Mouse (Mus musculus): ENCODE measurements at regions not wholly inside any gene's neighbourhood (a gene's known extent, or its start where the extent isn't known, plus 50 kb on each side); places are given as distances from the start of the nearest gene placed in this dataset.

DNA sequence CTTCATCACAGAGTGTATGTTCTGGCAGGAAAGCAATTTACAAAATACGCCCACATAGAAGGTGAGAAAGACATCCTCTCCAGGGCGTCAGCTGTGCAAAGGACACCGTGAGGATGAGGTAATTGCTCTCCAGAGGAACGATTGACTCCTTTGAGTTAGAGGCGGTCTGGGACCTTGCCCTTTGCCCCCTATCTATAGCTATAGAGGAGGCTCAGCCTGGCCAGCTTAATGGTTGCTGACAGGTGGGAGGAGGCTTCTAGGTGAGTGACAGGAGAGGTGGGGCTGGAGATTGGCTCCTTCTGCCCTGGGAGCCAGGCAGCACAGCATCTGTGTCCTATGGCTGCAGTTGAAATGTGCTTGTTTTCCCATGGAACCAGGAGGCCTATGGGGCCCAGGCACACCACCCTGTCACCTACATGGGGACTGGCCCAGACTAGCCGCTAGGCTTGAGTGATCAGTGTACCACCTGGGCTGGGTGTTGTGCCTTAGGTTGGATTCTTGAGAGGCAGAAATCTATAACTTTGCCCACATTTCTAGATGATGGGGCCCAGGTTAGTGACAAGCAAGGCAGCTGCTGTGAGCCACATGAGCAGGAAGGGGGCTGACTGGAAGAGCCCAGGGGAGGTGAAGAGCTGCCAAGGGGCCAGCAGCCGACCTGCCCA lies 113.2 kb upstream of the Eef2kmt start:
- Histone ChIP-seq H3K36me3 (ENCODE audit: control insufficient read depth in 1 of 2, insufficient read depth in 2 of 2, low read length in 2 of 2) (no peaks in the 10 kb centered on the region), H3K9ac (ENCODE audit: control insufficient read depth, low read depth, low read length, poor library complexity, severe bottlenecking) (no peak overlapping the region), H3K27ac (ENCODE audit: control insufficient read depth, low read depth, low read length) (no peak overlapping the region), H3K27me3 (ENCODE audit: control insufficient read depth in 1 of 2, insufficient read depth in 2 of 2, low read length in 2 of 2) (no peaks in the 10 kb centered on the region), H3K9me3 (replicated peaks; ENCODE audit: insufficient read depth, low read length) (no peaks in the 10 kb centered on the region), H3K4me1 (ENCODE audit: control insufficient read depth in 1 of 2, insufficient read depth in 2 of 2, low read length in 2 of 2) (no peaks in the 10 kb centered on the region), H3K79me2 (ENCODE audit: control insufficient read depth, insufficient read depth, low read length, poor library complexity) (no peaks in the 10 kb centered on the region), H3K4me3 (ENCODE audit: control insufficient read depth in 1 of 2, insufficient read depth in 1 of 2, low read depth in 2 of 2, low read length in 2 of 2) (no peak overlapping the region)
- TF ChIP-seq ZC3H11A (IDR thresholded peaks at IDR 0.05; ENCODE audit: low read depth, low read length) (no peak), CTCF (IDR thresholded peaks at IDR 0.05 in 2 of 3, conservative IDR thresholded peaks at IDR 0.05 in 1 of 3; ENCODE audit: control insufficient read depth in 1 of 3, insufficient read depth in 1 of 3, low read depth in 2 of 3, low read length in 3 of 3, poor library complexity in 1 of 3, severe bottlenecking in 1 of 3) (no peak), USF1 (IDR thresholded peaks at IDR 0.05; ENCODE audit: low read depth, low read length) (no peak), HCFC1 (IDR thresholded peaks at IDR 0.05; ENCODE audit: low read depth, low read length) (no peak), RAD21 (IDR thresholded peaks at IDR 0.05; ENCODE audit: low read depth, low read length) (no peak), BHLHE40 (IDR thresholded peaks at IDR 0.05; ENCODE audit: borderline replicate concordance, low read depth, low read length) (no peak), MAX (IDR thresholded peaks at IDR 0.05; ENCODE audit: low read length) (no peak), MEF2A (IDR thresholded peaks at IDR 0.05; ENCODE audit: extremely low read depth, insufficient replicate concordance, low read depth, low read length, poor library complexity, severe bottlenecking) (no peak), UBTF (IDR thresholded peaks at IDR 0.05; ENCODE audit: borderline replicate concordance, insufficient read depth, low read depth, low read length) (no peak)
- DNase-seq (ENCODE audit: low read depth, low spot score): no peak

DNA sequence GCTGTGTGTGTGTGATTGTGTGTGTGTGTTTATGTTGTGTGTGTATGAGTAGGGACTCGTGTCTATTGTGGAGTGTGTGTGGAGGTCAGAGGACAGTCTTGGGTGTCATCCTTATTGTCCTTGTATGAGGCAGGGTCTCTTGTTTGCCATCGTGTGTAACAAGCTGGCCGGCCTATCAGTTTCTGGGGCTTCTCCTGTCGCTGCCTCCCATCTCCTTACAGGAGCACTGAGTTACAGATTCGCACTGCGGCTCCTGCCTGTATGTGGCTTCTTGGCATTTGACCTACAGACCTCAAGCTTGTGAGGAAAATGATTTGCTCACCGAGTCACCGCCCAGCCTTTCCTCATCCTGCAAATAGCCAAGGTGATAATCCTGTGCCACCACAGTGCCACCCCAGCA lies 112.6 kb upstream of the Eef2kmt start:
- H3K27me3 ChIP-seq (ENCODE audit: control insufficient read depth in 1 of 2, insufficient read depth in 2 of 2, low read length in 2 of 2): no peaks in the 10 kb centered on the region
- H3K9me3 ChIP-seq (replicated peaks; ENCODE audit: insufficient read depth, low read length): no peaks in the 10 kb centered on the region
- no peaks in the 10 kb centered on the region for H3K4me1 ChIP-seq (ENCODE audit: control insufficient read depth in 1 of 2, insufficient read depth in 2 of 2, low read length in 2 of 2)
- no peak overlapping the region for H3K27ac ChIP-seq (ENCODE audit: control insufficient read depth, low read depth, low read length)
- H3K9ac ChIP-seq (ENCODE audit: control insufficient read depth, low read depth, low read length, poor library complexity, severe bottlenecking): no peak overlapping the region
- H3K36me3 ChIP-seq (ENCODE audit: control insufficient read depth in 1 of 2, insufficient read depth in 2 of 2, low read length in 2 of 2): no peaks in the 10 kb centered on the region
- TF ChIP-seq CHD1 (IDR thresholded peaks at IDR 0.05; ENCODE audit: low read depth, low read length) (no peak), ZKSCAN1 (IDR thresholded peaks at IDR 0.05; ENCODE audit: low read depth, low read length) (no peak), POLR2A (IDR thresholded peaks at IDR 0.05; ENCODE audit: control insufficient read depth in 1 of 2, insufficient read depth in 1 of 2, low read depth in 1 of 2, low read length in 2 of 2, poor library complexity in 1 of 2) (no peak), ZC3H11A (IDR thresholded peaks at IDR 0.05; ENCODE audit: low read depth, low read length) (no peak), RAD21 (IDR thresholded peaks at IDR 0.05; ENCODE audit: low read depth, low read length) (no peak)
- H3K79me2 ChIP-seq (ENCODE audit: control insufficient read depth, insufficient read depth, low read length, poor library complexity): no peaks in the 10 kb centered on the region
- H3K4me3 ChIP-seq (ENCODE audit: control insufficient read depth in 1 of 2, insufficient read depth in 1 of 2, low read depth in 2 of 2, low read length in 2 of 2): no peak overlapping the region
- no peak for DNase-seq (ENCODE audit: low read depth, low spot score)

GRCm38 (mm10) chr16:5367581-5368119 lies 111.9 kb upstream of the Eef2kmt start:
- DNase-seq (ENCODE audit: low read depth, low spot score): no peak
- Histone ChIP-seq H3K9ac (ENCODE audit: control insufficient read depth, low read depth, low read length, poor library complexity, severe bottlenecking) (no peak overlapping the region), H3K27ac (ENCODE audit: control insufficient read depth, low read depth, low read length) (no peak overlapping the region)
- no peak for TF ChIP-seq UBTF (IDR thresholded peaks at IDR 0.05; ENCODE audit: borderline replicate concordance, insufficient read depth, low read depth, low read length)
- no peak for TF ChIP-seq RAD21 (IDR thresholded peaks at IDR 0.05; ENCODE audit: low read depth, low read length)
- no peak for TF ChIP-seq ELF1 (IDR thresholded peaks at IDR 0.05; ENCODE audit: low read depth, low read length)
- no peak for TF ChIP-seq GABPA (IDR thresholded peaks at IDR 0.05; ENCODE audit: low read depth, low read length)
- TF ChIP-seq GATA1 (IDR thresholded peaks at IDR 0.05; ENCODE audit: low read depth, low read length): no peak
- TF ChIP-seq ZKSCAN1 (IDR thresholded peaks at IDR 0.05; ENCODE audit: low read depth, low read length): no peak
- TF ChIP-seq SMC3 (IDR thresholded peaks at IDR 0.05; ENCODE audit: low read depth, low read length): no peak
- no peak for TF ChIP-seq ZMIZ1 (IDR thresholded peaks at IDR 0.05; ENCODE audit: low read depth, low read length)
- no peak for TF ChIP-seq MAZ (IDR thresholded peaks at IDR 0.05; ENCODE audit: low read depth, low read length)
- TF ChIP-seq MEF2A (IDR thresholded peaks at IDR 0.05; ENCODE audit: extremely low read depth, insufficient replicate concordance, low read depth, low read length, poor library complexity, severe bottlenecking): no peak
- no peak for TF ChIP-seq ZC3H11A (IDR thresholded peaks at IDR 0.05; ENCODE audit: low read depth, low read length)
- no peak for TF ChIP-seq USF1 (IDR thresholded peaks at IDR 0.05; ENCODE audit: low read depth, low read length)
- no peak for TF ChIP-seq SIN3A (IDR thresholded peaks at IDR 0.05; ENCODE audit: low read length)
- TF ChIP-seq E2F4 (IDR thresholded peaks at IDR 0.05; ENCODE audit: borderline replicate concordance, low read depth, low read length): no peak
- TF ChIP-seq MYC (IDR thresholded peaks at IDR 0.05; ENCODE audit: low read depth, low read length): no peak
- TF ChIP-seq NELFE (IDR thresholded peaks at IDR 0.05; ENCODE audit: low read depth, low read length): no peak
- no peak for TF ChIP-seq JUND (IDR thresholded peaks at IDR 0.05; ENCODE audit: low read depth, low read length)

More at GRCm38 (mm10) chr16:5367581-5368119, 111.9 kb upstream of the Eef2kmt start:
- Histone ChIP-seq H3K9me3 (replicated peaks; ENCODE audit: insufficient read depth, low read length) (no peaks in the 10 kb centered on the region), H3K27me3 (ENCODE audit: control insufficient read depth in 1 of 2, insufficient read depth in 2 of 2, low read length in 2 of 2) (no peaks in the 10 kb centered on the region), H3K79me2 (ENCODE audit: control insufficient read depth, insufficient read depth, low read length, poor library complexity) (no peaks in the 10 kb centered on the region), H3K4me1 (ENCODE audit: control insufficient read depth in 1 of 2, insufficient read depth in 2 of 2, low read length in 2 of 2) (no peaks in the 10 kb centered on the region), H3K36me3 (ENCODE audit: control insufficient read depth in 1 of 2, insufficient read depth in 2 of 2, low read length in 2 of 2) (no peaks in the 10 kb centered on the region), H3K4me3 (ENCODE audit: control insufficient read depth in 1 of 2, insufficient read depth in 1 of 2, low read depth in 2 of 2, low read length in 2 of 2) (no peak overlapping the region)
